Mouse (Mus musculus) brain, embryonic 14.5 days (tissue): ENCODE results near the gene Elovl7. TPM values are rescaled to one million over a fixed set of nuclear protein-coding genes. Genes with fewer than 3 reads are reported as not detected.

Experiments
- DNase-seq: peaks from one replicate; pipeline ENCODE4 v3.0.0-alpha.2; 2011; ENCODE audit warnings: low read depth
- CTCF ChIP-seq: fragments of 200-500 bp; IDR thresholded peaks from 2 replicates; pipeline ENCODE4 v1.5.1; 2012; ENCODE audit warnings: inconsistent platforms, mild to moderate bottlenecking, moderate library complexity, borderline replicate concordance; ENCODE audit not compliant: insufficient read depth, insufficient read length; ENCODE audit errors: extremely low read depth
- POLR2A ChIP-seq: fragments of 200-500 bp; IDR thresholded peaks from 2 replicates; pipeline ENCODE4 v1.6.1; 2012; ENCODE audit warnings: mild to moderate bottlenecking, inconsistent platforms, borderline replicate concordance; ENCODE audit not compliant: poor library complexity, insufficient read depth, insufficient read length, severe bottlenecking; ENCODE audit errors: extremely low read depth
- polyA plus RNA-seq: library from polyadenylated mRNA; depleted of rRNA; stranded (reverse); fragments of >200 nt; gene quantifications from 2 replicates; pipeline ENCODE4 v1.2.3, GENCODE M21; 2012

Elovl7 gene
- polyA plus RNA-seq, 1 experiment: 1.1 TPM

DNA sequence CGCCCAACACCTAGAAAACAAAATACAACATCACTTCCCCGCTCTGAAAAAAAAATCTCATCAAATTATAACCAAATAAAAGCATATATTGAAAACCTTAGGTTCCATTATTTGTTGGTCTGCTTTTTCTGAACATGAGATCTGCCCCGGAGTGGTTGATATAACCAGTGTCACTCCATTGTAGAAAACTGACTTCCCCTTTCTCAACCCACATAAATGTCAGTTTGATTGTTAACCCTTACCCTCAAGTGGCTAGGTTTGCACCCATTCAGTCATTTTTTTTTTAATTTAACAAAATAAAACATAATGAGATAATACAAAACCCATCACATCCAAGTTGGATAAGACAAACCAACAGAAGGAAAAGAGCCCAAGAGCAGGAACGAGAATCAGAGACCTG, 76.1 kb downstream of the Elovl7 start:
- no peak for TF ChIP-seq CTCF
- no peak for TF ChIP-seq POLR2A
- no peak for DNase-seq

DNA sequence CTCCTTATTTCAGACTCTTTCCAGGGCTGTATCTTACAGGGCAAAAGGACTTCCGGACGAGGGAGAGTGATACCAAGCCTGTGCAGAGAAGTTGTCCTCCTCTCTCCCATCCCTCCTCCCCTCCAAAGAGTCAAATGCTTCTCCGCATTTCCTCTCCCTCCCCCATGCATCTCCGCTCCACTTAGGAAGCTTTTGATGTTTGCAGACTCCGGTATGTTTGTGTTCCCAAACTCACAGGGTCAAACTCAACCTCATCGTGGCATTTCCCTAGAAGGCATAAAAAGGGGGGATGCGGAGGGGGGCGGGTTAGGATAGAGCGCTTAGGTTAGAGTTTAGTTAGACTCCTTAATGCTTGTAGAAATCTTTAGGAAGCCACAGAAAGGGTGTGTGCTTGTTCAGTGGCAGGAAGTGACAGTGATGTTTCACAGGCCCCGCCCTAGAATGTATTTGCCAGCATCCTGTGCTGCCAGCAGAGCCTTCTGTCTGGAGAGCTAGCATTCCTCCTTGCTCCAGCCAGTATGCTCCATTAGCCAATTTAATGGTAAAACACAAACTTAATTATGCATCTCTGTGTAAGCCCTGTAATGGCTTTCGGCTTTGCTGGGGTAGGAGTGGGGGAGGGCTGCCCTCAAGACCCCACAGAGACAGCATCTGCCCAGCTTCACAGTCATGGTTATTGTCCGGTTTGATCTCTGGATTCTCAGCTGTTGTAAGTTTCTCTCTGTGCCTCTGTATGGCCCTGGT, 83.3 kb downstream of the Elovl7 start:
- TF ChIP-seq CTCF (no peak), POLR2A (no peak)

DNA sequence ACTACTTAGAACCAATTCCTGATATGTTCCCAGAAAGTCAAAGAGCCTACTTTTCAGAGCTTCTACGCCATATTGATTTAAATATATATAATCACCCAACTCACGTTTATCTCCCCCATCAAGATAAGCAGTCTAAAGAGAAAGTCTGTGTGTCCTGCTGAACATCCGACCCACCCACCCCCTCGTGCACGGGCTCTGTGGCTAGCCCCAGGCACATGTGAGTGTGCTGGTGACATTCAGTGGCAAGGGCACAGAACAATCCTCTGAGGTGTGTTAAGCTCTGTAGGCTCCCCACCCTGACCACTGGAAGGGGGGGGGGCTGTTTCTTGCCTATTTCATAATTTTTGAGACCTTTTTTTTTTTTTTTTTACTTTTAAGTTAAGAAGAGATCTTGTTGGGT, 84.0 kb downstream of the Elovl7 start:
- DNase-seq: no peak
- TF ChIP-seq POLR2A (no peak), CTCF (no peak)

More for the DNA sequence above, 83.3 kb downstream of the Elovl7 start:
- DNase-seq: peak; percentile 75

DNA sequence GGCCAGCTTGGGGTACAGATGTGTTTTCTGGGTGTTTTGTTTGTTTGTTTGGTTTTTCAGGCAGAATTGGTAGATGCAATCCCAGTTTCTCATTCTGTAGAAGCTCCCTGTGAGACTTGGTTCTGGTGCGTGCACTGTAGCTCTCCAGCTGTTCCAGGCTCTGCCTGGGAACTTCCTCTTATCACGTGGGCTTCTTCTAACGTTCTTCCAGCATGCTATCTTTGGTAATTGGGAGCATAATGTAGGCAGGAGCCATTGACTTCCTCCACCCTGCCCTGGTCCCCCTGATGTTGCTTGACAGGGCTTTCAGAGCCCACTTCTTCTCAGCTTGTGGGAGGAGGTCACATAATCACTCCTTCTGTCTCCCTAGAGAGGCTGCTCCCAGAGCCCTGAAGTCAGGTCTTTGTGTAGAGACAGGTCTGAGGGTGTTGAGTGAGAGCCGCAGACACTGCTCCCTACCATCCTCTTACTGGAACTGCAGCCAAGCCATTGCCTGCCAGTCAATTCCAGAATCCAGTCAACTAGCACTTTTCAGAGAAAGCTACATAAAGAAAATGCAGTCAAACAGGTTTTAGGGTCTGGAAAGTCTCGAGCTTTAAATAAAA, 86.2 kb downstream of the Elovl7 start:
- TF ChIP-seq CTCF (peak; percentile 38; the same call in 1 of the 2 replicates), POLR2A (no peak)
- DNase-seq: peak; percentile 55

DNA sequence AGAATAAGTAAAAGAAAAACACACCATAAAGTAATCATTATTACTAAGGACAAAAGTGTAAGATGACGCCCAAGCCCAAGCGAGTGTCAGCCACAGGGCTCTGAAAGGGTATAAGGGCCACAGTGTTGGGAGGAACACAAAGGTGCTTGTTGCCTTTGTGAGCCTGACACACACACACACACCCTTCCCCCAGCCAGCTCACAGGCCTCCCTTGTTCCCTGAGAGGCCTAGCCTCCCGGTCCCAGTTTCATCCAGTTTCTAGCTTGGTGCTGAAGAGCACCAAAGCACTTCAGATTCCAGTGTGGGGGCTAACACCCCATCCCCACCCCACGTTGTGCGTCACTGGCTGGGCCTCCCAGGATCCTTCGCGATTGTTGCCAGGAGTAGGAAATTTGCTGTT, 87.2 kb downstream of the Elovl7 start:
- TF ChIP-seq CTCF (no peak), POLR2A (no peak)
- peak; percentile 74 for DNase-seq

DNA sequence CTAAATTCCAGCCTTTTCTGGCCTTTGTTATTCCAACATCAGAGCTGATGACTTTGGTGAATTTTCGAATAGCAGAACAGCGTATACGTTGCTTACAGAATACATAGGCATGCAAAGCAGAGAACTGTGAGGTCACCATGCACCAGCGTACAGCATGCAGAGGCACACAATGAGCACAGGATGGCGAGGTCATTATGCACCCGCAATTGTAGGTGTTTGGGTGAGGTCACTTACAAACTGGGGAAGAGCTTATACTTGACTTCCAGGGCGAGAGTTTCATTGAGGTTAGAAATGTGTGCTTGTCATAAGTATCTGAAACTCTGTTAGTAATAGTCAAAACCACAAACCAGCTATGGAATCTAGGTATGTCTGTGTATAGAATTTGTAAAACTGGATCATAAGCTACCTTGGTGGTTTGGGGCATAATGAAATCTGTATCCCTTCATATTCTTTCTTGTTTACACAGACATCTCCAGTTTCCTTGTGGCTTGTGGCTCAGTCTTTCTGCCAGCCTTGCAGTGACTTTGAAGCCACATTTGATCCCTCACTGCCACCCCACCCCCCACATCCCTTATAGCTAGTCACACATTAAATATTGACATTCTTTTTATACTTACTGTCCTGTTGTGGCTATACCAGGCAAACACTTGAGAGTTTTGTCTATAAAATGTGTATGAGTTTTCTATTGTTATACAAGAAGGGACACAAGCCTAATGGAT, 88.9 kb downstream of the Elovl7 start:
- no peak for DNase-seq
- TF ChIP-seq CTCF: no peak
- TF ChIP-seq POLR2A: no peak

DNA sequence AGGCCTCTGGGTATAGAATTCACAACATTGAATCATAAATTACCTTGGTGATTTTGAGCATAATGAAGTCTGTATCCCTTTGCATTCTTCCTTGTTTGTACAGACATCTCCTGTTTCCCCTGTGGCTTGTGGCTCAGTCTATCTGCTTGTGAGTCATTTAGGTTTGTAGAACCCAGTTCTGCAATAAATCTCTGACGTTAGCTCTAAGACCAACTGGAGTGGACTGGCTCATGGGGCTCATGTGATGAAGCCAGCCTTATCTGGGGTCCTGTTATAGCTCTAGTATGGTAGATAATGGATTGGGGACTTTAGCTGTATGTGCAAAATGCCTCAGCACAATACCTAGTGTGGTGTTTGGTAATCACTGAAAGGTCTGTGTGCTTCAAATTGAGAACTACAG, 89.6 kb downstream of the Elovl7 start:
- no peak for DNase-seq
- TF ChIP-seq CTCF (no peak), POLR2A (no peak)

DNA sequence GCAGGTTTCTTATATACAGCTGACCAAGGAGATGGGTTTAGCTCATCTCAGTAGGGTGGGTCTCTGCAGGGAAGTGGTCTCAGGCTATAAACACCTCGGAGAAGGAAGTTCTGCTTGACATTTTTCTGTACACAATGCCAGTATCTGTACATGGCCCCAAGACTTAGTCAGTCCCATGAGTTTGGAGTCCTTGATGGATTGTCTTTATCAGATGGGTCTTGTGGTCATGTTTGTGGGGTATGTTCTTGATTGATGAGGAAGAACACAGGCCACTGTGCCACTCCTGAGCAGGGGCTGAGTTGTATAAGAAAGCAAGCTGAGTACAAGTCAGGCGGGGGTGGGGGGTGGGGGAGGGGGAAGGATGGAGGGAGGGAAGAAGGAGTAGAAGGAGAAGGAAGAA, 90.5 kb downstream of the Elovl7 start:
- DNase-seq: no peak
- TF ChIP-seq POLR2A: no peak
- TF ChIP-seq CTCF: no peak

DNA sequence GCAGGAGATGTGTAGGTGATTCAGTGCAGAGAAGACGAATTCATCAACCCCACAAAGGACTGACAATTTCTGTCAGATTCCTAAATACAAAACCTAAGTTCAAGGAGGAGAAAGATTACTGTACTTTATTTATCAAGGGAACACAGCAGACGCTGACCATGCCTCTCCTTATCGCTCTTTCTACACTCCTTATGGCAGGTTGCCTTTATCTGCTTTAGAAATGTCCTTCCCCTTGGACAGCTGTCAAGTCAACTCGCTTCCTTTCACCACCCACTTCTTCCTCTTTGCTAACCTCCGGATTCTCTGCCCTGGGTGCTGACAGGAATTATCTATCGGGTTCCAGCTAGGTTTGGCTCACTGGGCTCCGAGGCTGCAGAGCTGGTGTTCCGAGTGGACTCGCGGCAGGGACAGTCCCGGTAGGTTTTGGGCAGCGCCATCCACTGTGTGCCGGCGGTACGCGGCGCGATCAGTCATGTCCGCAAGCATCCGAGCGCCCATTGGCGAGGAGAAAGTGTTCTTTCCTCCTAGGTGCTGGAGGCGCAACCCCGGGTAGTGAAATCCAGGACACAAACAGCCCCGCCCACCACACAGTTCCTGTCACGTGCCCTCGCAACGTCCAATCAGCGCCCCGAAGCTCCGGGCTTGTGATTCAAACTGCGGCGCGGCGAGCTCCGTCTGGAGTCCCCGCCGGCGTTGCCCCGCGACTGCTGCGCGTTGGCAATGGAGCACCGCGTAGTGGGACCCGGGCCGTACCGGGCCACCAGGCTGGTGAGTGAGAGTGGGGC, 101.7 kb downstream of the Elovl7 start, which contains the start of gene Depdc1b:
TSS of gene Depdc1b (plus strand) at position 631 of the 785 bp plus-strand sequence.
- peak; percentile 97 for DNase-seq
- TF ChIP-seq POLR2A (no peak), CTCF (no peak)

DNA sequence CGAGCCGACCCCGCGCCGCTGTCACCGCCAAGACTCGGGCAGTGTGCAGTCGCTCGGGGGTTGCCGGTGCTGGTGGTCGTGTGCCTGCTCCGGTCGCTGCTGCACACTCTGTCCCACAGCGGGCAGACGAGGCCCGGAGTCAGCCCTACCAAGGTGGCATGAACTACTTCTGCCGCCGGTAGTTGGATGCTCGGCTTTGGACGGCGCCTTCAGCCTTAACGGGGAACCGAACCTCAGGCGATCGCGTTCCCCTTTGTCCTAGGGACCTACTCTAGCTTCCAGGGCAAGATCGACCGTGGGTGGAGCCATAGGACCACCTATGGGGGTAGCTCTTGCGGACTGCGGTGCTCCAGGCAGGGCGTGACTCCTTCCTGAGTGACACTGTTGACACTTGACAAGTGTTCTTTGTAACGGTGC, 102.3 kb downstream of the Elovl7 start:
- no peak for TF ChIP-seq CTCF
- peak; percentile 46 for DNase-seq

DNA sequence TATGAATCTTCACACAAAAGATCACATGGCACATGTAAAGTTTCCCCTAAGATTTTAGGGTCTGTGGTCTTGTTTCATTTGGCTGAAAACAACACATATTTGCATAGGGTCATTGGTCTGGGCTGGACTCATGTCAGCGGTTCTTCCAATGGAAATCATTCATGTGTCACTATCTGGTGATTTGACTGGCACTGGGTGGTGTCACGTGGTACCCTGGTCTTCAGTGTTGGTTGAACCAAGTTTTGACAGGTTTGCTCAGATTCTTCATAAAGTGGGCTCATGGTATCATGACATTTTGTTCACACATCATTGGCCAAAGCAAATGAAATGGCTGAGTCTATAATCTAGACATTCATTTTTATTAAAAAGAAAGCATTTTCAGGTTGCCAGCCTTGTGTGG, 103.2 kb downstream of the Elovl7 start:
- TF ChIP-seq POLR2A (no peak), CTCF (no peak)
- DNase-seq: no peak

DNA sequence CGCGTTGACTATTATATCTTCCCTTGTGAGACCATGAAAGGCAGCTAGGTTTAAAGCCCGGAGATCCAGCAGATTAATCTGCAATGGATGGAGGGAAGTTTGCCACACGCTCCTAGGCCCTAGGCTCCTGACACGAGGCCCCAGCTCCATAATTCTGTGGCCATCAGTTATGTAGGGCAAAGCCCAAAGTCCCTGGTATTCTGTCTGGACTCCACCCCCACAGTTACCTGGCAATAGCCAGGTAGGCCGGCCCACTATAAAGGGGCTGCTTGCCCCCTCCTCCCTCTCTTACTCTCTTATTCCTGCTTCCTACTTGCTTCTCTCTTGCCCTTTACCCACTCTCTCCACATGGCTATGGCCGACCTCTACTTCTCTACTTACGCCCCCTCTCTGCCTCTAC, 104.8 kb downstream of the Elovl7 start:
- TF ChIP-seq CTCF (no peak), POLR2A (no peak)
- DNase-seq: no peak
